Comparison of ENCODE assay signal across 26 mouse cellular contexts in the genomic region with DNA sequence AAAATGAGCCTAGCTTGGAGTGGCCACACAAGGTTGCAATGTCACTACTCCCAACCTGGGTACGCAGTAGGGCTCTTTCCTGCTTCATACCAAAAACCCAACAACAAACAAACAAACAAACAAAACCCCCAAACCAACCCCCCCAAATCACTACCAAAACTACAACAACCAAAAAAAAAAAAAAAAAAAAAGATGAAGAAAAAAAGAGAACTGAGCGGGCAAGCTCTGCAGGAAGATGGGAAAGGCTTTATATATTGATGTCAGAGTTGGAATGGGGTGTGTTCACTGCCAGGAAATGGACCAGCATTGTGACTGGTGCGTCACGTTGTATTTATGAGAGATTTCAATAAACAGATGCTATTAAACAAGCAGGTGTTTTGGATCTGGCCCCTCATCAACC.
"Had no signal": no experiment of that assay in that cellular context is flagged by ENCODE, and none has a peak within 500 bp of the region (broad histone marks: within the 10 kb centered on the region; RNA-seq: fewer than 3 reads in every experiment).

No protein-coding gene starts in this region.

- H3K27me3 ChIP-seq: embryonic facial prominence, embryonic 12.5 days; embryonic facial prominence, embryonic 13.5 days; embryonic facial prominence, embryonic 15.5 days; forebrain, embryonic 12.5 days; forebrain, embryonic 13.5 days; forebrain, embryonic 15.5 days had no signal

- H3K9ac ChIP-seq: embryonic facial prominence, embryonic 12.5 days; embryonic facial prominence, embryonic 13.5 days; embryonic facial prominence, embryonic 15.5 days; forebrain, embryonic 12.5 days; forebrain, embryonic 13.5 days; forebrain, embryonic 15.5 days had no signal

- H3K27ac ChIP-seq: embryonic facial prominence, embryonic 10.5 days; embryonic facial prominence, embryonic 12.5 days; embryonic facial prominence, embryonic 13.5 days; embryonic facial prominence, embryonic 15.5 days; forebrain, embryonic 10.5 days; forebrain, embryonic 12.5 days; forebrain, embryonic 13.5 days; forebrain, embryonic 15.5 days; gastrocnemius, adult 2 months; heart, adult 2 months; heart, embryonic 10.5 days had no signal

- ATAC-seq: forebrain, embryonic 13.5 days; forebrain, embryonic 15.5 days; forebrain, embryonic 16.5 days had no signal

- H3K4me3 ChIP-seq: embryonic facial prominence, embryonic 10.5 days; embryonic facial prominence, embryonic 12.5 days; embryonic facial prominence, embryonic 13.5 days; embryonic facial prominence, embryonic 15.5 days; erythroblast, embryonic 14.5 days; forebrain, embryonic 10.5 days; forebrain, embryonic 12.5 days; forebrain, embryonic 13.5 days; forebrain, embryonic 15.5 days; gastrocnemius, adult 2 months; heart, adult 2 months; heart, embryonic 10.5 days had no signal

- H3K9me3 ChIP-seq: embryonic facial prominence, embryonic 10.5 days; embryonic facial prominence, embryonic 12.5 days; embryonic facial prominence, embryonic 13.5 days; embryonic facial prominence, embryonic 15.5 days; forebrain, embryonic 10.5 days; forebrain, embryonic 12.5 days; forebrain, embryonic 13.5 days; forebrain, embryonic 15.5 days; heart, embryonic 10.5 days had no signal

- H3K4me2 ChIP-seq: embryonic facial prominence, embryonic 12.5 days; embryonic facial prominence, embryonic 13.5 days; embryonic facial prominence, embryonic 15.5 days; forebrain, embryonic 12.5 days; forebrain, embryonic 13.5 days; forebrain, embryonic 15.5 days had no signal

- DNase-seq: cerebellum, adult 9-10 months; cerebellum, adult 9-11 months; cerebellum, postnatal 10 days; cerebellum, postnatal 14 days; cerebellum, postnatal 25 days; cerebellum, postnatal 36 days; embryo, embryonic 11 days; gastrocnemius, adult 2 months; gastrocnemius, postnatal 10 days; gastrocnemius, postnatal 14 days; gastrocnemius, postnatal 25 days; gastrocnemius, postnatal 36 days; heart, adult 11 months; heart, adult 18-20 months; heart, adult 2 months had no signal

- H3K4me1 ChIP-seq: embryonic facial prominence, embryonic 10.5 days; embryonic facial prominence, embryonic 12.5 days; embryonic facial prominence, embryonic 13.5 days; embryonic facial prominence, embryonic 15.5 days; forebrain, embryonic 13.5 days; forebrain, embryonic 15.5 days had no signal

- H3K36me3 ChIP-seq: forebrain, embryonic 12.5 days; forebrain, embryonic 15.5 days had no signal
